Mouse (Mus musculus): ENCODE data around the gene Bcat2.

DNA sequence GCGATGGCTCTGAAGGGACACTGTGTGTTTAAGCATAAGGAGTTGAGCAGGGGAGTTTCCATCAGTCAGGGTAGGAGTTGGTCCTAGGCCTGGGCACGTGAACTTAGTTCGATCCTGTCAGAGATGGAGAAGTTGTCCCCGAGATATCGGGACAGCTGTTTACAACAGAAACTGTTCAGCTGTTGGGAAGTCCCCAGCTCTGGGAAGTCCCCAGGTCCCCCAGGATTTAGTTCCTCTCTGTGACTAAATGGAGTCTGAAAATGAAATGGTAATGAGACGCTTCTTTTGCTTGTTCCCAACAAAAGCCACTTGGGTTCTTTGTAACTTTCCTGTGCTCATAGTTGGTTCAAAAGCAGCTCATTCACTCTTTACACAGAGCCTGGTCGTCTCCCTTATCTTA, 21.9 kb downstream of the Bcat2 start:
- TF ChIP-seq CTCF (IDR thresholded peaks at IDR 0.05): no peak
- no peak for TF ChIP-seq EP300 (IDR thresholded peaks at IDR 0.05)
